Mouse (Mus musculus) embryonic facial prominence, embryonic 15.5 days (tissue): ENCODE data around the gene Pip5k1b. TPM values are rescaled to one million over a fixed set of nuclear protein-coding genes. Genes with fewer than 3 reads are reported as not detected.
A peak's percentile ranks its signal among the peaks of the same experiment; 100 is the strongest.

ENCODE experiments used
- ATAC-seq: fragments of 200-750 bp; cut with Nextera tagmentation; 2 replicates; pipeline ENCODE4 v1.8.0; 2017; ENCODE audit warnings: low read depth, moderate TSS enrichment; ENCODE audit not compliant: insufficient number of reproducible peaks, low FRiP score, low TSS enrichment
- H3K27ac ChIP-seq: fragments of 300-500 bp; sonication (generic); replicated peaks from 2 replicates; pipeline ENCODE4 v1.5.1; 2015; ENCODE audit warnings: mild to moderate bottlenecking, inconsistent platforms
- H3K27me3 ChIP-seq: fragments of 300-500 bp; sonication (generic); 2 replicates; pipeline ENCODE4 v1.6.1; 2015; ENCODE audit warnings: inconsistent platforms
- H3K36me3 ChIP-seq: fragments of 300-500 bp; sonication (generic); 2 replicates; pipeline ENCODE4 v1.6.1; 2015; ENCODE audit warnings: mild to moderate bottlenecking, inconsistent platforms
- H3K4me1 ChIP-seq: fragments of 300-500 bp; sonication (generic); 2 replicates; pipeline ENCODE4 v1.6.1; 2015; ENCODE audit warnings: inconsistent platforms
- H3K4me2 ChIP-seq: fragments of 300-500 bp; sonication (generic); replicated peaks from 2 replicates; pipeline ENCODE4 v1.6.1; 2015; ENCODE audit warnings: mild to moderate bottlenecking, inconsistent platforms
- H3K4me3 ChIP-seq: fragments of 300-500 bp; sonication (generic); replicated peaks from 2 replicates; pipeline ENCODE4 v1.5.1; 2015; ENCODE audit warnings: mild to moderate bottlenecking, inconsistent platforms
- H3K9ac ChIP-seq: fragments of 300-500 bp; sonication (generic); 2 replicates; pipeline ENCODE4 v1.6.1; 2015; ENCODE audit warnings: inconsistent platforms
- H3K9me3 ChIP-seq: fragments of 300-500 bp; sonication (generic); replicated peaks from 2 replicates; pipeline ENCODE4 v1.6.1; 2016; ENCODE audit warnings: inconsistent platforms
- WGBS: fragments of 180-500 bp; shearing (Covaris S2); methylation state at CpG from one replicate; pipeline ENCODE4 v1.1.7; 2015; 5-methylcytosine and 5-hydroxymethylcytosine counted together
- polyA plus RNA-seq: library from polyadenylated mRNA; unstranded; fragments of >200 nt; fragmentation: Nextera tagmentation; extraction: Ambion mirVana; gene quantifications from 2 replicates; pipeline ENCODE4 v1.2.1, GENCODE M21; 2015

Pip5k1b gene
- polyA plus RNA-seq, 1 experiment from 2014 or later = 1.1 TPM

GRCm38 (mm10) chr19:24312046-24312445, 243.6 kb downstream of the Pip5k1b start:
- ATAC-seq = no peak
- no peaks in the 10 kb centered on the region for H3K9me3 ChIP-seq
- H3K27ac ChIP-seq = no peak overlapping the region
- no peak overlapping the region for H3K4me2 ChIP-seq
- H3K36me3 ChIP-seq = no peaks in the 10 kb centered on the region
- H3K9ac ChIP-seq = no peak overlapping the region
- H3K4me1 ChIP-seq = peaks cover 9% of the 10 kb centered on the region
- H3K4me3 ChIP-seq = no peak overlapping the region
- no peaks in the 10 kb centered on the region; the same call in 1 of the 2 replicates for H3K27me3 ChIP-seq
- 86% methylated on average over 5 of the region's 5 CpGs for WGBS

- 16% methylated on average over 5 of the region's 5 CpGs for WGBS
- no peaks in the 10 kb centered on the region; the same call in 1 of the 2 replicates for H3K27me3 ChIP-seq
- H3K27ac ChIP-seq = no peak overlapping the region
- no peaks in the 10 kb centered on the region for H3K36me3 ChIP-seq
- no peak overlapping the region for H3K4me3 ChIP-seq
- H3K4me1 ChIP-seq = peaks cover 7% of the 10 kb centered on the region
- no peak overlapping the region for H3K9ac ChIP-seq
- H3K4me2 ChIP-seq = no peak overlapping the region
- H3K9me3 ChIP-seq = no peaks in the 10 kb centered on the region
- no peak for ATAC-seq
These were observed 247.4 kb downstream of the Pip5k1b start for GRCm38 (mm10) chr19:24308305-24308705.

DNA sequence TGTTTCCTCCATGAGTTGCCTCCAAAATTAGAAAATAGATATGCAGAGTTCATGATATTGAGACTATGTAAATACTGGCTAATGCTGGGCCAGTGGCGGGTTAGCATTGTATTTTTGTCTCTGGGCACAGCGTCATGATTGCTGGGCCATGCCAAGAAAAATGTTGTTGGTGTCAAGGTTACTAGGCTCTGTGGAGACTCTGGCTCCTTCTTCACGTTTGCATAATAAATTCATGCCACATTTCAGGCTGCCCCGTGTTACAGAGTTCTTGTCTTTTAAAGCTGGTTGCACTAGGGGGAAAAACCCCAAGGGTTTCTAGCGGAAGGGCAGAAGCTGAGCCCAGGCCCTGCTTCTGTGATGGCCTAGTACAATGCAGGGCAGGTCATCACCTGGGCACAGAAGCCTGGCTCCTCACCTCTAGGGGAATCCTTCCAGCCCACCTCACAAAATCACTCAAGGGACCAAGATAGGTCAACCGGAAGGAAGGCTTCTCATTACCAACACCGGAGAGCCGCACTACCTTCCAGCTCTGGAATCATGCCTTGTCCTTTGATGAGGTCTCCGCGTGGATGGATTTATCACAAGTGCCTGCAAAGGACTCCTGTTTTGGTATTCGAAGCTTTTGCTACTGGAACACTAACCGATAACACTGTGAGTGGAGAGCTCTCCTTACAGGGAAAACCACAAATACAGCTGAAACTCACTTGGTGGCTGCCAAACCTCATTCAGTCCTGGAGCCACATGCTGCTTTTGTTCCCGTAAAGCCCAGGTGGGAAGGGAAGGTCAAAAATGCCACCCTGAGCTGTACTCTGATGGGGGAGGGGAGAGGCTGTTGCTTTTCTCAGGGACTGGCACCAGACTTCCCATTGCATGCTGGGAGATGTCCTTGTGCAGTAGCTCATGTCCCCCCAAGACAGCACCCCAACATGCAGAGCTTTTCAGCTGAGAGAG, 248.1 kb downstream of the Pip5k1b start:
- H3K27ac ChIP-seq = no peak overlapping the region
- WGBS = 53% methylated on average over 13 of the region's 13 CpGs
- H3K4me3 ChIP-seq = no peak overlapping the region
- peaks cover 7% of the 10 kb centered on the region for H3K4me1 ChIP-seq
- no peak overlapping the region for H3K9ac ChIP-seq
- no peaks in the 10 kb centered on the region; the same call in 1 of the 2 replicates for H3K27me3 ChIP-seq
- no peaks in the 10 kb centered on the region for H3K9me3 ChIP-seq
- no peak for ATAC-seq
- no peak overlapping the region for H3K4me2 ChIP-seq
- H3K36me3 ChIP-seq = no peaks in the 10 kb centered on the region

- Histone ChIP-seq H3K9me3 (no peaks in the 10 kb centered on the region), H3K4me3 (no peak overlapping the region), H3K36me3 (no peaks in the 10 kb centered on the region), H3K4me1 (peaks cover 13% of the 10 kb centered on the region), H3K27ac (no peak overlapping the region), H3K27me3 (no peaks in the 10 kb centered on the region), H3K4me2 (no peak overlapping the region), H3K9ac (no peak overlapping the region)
- ATAC-seq = no peak
- WGBS = 86% methylated on average over 5 of the region's 5 CpGs
These were observed 249.3 kb downstream of the Pip5k1b start for GRCm38 (mm10) chr19:24306351-24306750.

- Histone ChIP-seq H3K27me3 (no peaks in the 10 kb centered on the region), H3K4me2 (no peak overlapping the region), H3K9me3 (no peaks in the 10 kb centered on the region), H3K27ac (no peak overlapping the region), H3K4me3 (no peak overlapping the region), H3K4me1 (peaks cover 6% of the 10 kb centered on the region; the same call in 1 of the 2 replicates), H3K9ac (no peak overlapping the region), H3K36me3 (no peaks in the 10 kb centered on the region)
- 45% methylated on average over 10 of the region's 10 CpGs for WGBS
- ATAC-seq = no peak
These were observed 253.5 kb downstream of the Pip5k1b start for GRCm38 (mm10) chr19:24302198-24302597.

DNA sequence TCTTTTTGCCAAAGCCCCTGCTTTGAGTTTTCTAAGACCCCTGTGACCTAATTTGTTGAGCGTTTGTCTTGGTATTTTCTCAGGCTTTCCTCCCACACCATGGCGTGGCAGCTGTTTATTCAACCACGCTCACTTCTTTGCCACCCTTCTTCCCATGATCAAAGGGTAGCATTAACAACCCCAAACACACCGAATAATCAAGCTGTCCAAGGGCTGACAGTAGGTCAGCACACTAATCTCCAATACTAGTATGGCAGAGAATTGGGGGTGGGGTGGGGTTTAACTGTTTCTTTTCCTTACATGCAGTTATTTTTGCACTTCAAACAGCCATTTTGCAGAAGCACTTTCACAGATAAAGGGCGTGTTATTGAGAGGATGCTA, 253.9 kb downstream of the Pip5k1b start:
- H3K4me2 ChIP-seq = peak overlapping the region; percentile 53; the same call in 1 of the 2 replicates
- 25% methylated on average over 5 of the region's 5 CpGs for WGBS

GRCm38 (mm10) chr19:24300994-24301767, 254.5 kb downstream of the Pip5k1b start:
- H3K9ac ChIP-seq = 0 out of 2 replicates have a peak overlapping the region, but pooled peaks have one; percentile 33
- peak; percentile 80 for ATAC-seq

More for the DNA sequence above, 253.9 kb downstream of the Pip5k1b start:
- no peak overlapping the region for H3K27ac ChIP-seq
- ATAC-seq = no peak
- peaks cover 6% of the 10 kb centered on the region; the same call in 1 of the 2 replicates for H3K4me1 ChIP-seq
- no peaks in the 10 kb centered on the region for H3K36me3 ChIP-seq
- H3K27me3 ChIP-seq = no peaks in the 10 kb centered on the region
- H3K9me3 ChIP-seq = no peaks in the 10 kb centered on the region
- H3K4me3 ChIP-seq = no peak overlapping the region
- no peak overlapping the region for H3K9ac ChIP-seq

GRCm38 (mm10) chr19:24293537-24293936, 262.1 kb downstream of the Pip5k1b start:
- Histone ChIP-seq H3K36me3 (no peaks in the 10 kb centered on the region), H3K9me3 (no peaks in the 10 kb centered on the region), H3K9ac (no peak overlapping the region), H3K4me3 (no peak overlapping the region), H3K4me1 (0 out of 2 replicates have a peak, but pooled peaks cover 4% of the 10 kb centered on the region), H3K27me3 (no peaks in the 10 kb centered on the region), H3K27ac (no peak overlapping the region), H3K4me2 (no peak overlapping the region)
- no peak for ATAC-seq
- 44% methylated on average over 5 of the region's 5 CpGs for WGBS

More at GRCm38 (mm10) chr19:24300994-24301767, 254.5 kb downstream of the Pip5k1b start:
- peak overlapping the region; percentile 53 for H3K4me2 ChIP-seq
- peaks cover 6% of the 10 kb centered on the region; the same call in 1 of the 2 replicates for H3K4me1 ChIP-seq
- 3% methylated on average over 9 of the region's 9 CpGs for WGBS
- no peaks in the 10 kb centered on the region for H3K27me3 ChIP-seq
- peak overlapping the region; percentile 37 for H3K4me3 ChIP-seq
- no peaks in the 10 kb centered on the region for H3K36me3 ChIP-seq
- H3K27ac ChIP-seq = no peak overlapping the region
- H3K9me3 ChIP-seq = no peaks in the 10 kb centered on the region

DNA sequence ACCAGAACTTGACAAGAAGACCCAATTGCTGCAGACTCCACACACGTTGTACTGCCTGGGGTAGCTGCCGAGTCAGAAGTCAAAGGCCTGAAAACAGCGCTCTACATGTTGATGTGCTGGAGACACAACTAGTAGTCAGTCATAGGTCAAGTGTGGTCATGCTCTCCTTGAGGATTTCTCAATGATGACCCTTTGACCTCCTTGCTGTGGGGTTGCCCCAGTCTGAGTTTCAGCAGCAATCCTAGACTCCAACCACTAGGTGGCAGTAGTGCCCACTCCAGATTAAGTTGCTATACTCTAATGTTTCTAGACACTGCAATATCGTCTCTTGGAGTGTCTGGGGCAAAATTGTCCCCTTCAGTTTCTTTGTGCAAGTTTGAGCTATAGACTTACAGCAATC, 271.5 kb downstream of the Pip5k1b start:
- 58% methylated on average over 4 of the region's 4 CpGs for WGBS
- H3K27ac ChIP-seq = no peak overlapping the region
- no peaks in the 10 kb centered on the region for H3K36me3 ChIP-seq
- no peaks in the 10 kb centered on the region for H3K27me3 ChIP-seq
- no peak overlapping the region for H3K4me3 ChIP-seq
- ATAC-seq = no peak
- no peak overlapping the region for H3K4me2 ChIP-seq
- H3K9me3 ChIP-seq = no peaks in the 10 kb centered on the region
- H3K9ac ChIP-seq = no peak overlapping the region
- H3K4me1 ChIP-seq = peaks cover 3% of the 10 kb centered on the region

- Histone ChIP-seq H3K4me1 (peaks cover 7% of the 10 kb centered on the region), H3K27ac (no peak overlapping the region), H3K36me3 (no peaks in the 10 kb centered on the region), H3K9me3 (no peaks in the 10 kb centered on the region), H3K27me3 (no peaks in the 10 kb centered on the region), H3K4me3 (no peak overlapping the region; the same call in 1 of the 2 replicates), H3K4me2 (peak overlapping the region; percentile 81), H3K9ac (no peak overlapping the region)
- ATAC-seq = no peak
- WGBS = 36% methylated on average over 7 of the region's 7 CpGs
These were observed 274.2 kb downstream of the Pip5k1b start for GRCm38 (mm10) chr19:24281288-24281980.
